Mouse (Mus musculus) midbrain, embryonic 15.5 days (tissue): Measurements from ENCODE around the gene Rprd2. TPM values are rescaled to one million over a fixed set of nuclear protein-coding genes. Genes with fewer than 3 reads are reported as not detected.
"Not testable (repeated sequence)": the region's sequence is repeated elsewhere in the genome, so short reads cannot be mapped to it uniquely, and the experiment has no call there.

Experiments used
- ATAC-seq: fragments of 200-750 bp; cut with Nextera tagmentation; replicated peaks from 2 replicates; pipeline ENCODE4 v1.8.0; 2017; ENCODE audit warnings: moderate TSS enrichment
- H3K27ac ChIP-seq: fragments of 300-500 bp; sonication (generic); 2 replicates; pipeline ENCODE4 v1.5.1; 2015; ENCODE audit warnings: mild to moderate bottlenecking, inconsistent platforms
- H3K27me3 ChIP-seq: fragments of 300-500 bp; sonication (generic); replicated peaks from 2 replicates; pipeline ENCODE4 v1.6.1; 2015; ENCODE audit warnings: inconsistent platforms
- H3K36me3 ChIP-seq: fragments of 300-500 bp; sonication (generic); replicated peaks from 2 replicates; pipeline ENCODE4 v1.6.1; 2015; ENCODE audit warnings: inconsistent platforms
- H3K4me1 ChIP-seq: fragments of 300-500 bp; sonication (generic); 2 replicates; pipeline ENCODE4 v1.6.1; 2015; ENCODE audit warnings: inconsistent platforms
- H3K4me2 ChIP-seq: fragments of 300-500 bp; sonication (generic); 2 replicates; pipeline ENCODE4 v1.6.1; 2015; ENCODE audit warnings: inconsistent platforms, mild to moderate bottlenecking, moderate library complexity
- H3K4me3 ChIP-seq: fragments of 300-500 bp; sonication (generic); 2 replicates; pipeline ENCODE4 v1.5.1; 2015; ENCODE audit warnings: mild to moderate bottlenecking, inconsistent platforms
- H3K9ac ChIP-seq: fragments of 300-500 bp; sonication (generic); 2 replicates; pipeline ENCODE4 v1.6.1; 2015; ENCODE audit warnings: mild to moderate bottlenecking, inconsistent platforms
- H3K9me3 ChIP-seq: fragments of 300-500 bp; sonication (generic); 2 replicates; pipeline ENCODE4 v1.6.1; 2016; ENCODE audit warnings: inconsistent platforms
- WGBS: fragments of 180-500 bp; shearing (Covaris S2); methylation state at CpG from one replicate; pipeline ENCODE4 v1.1.7; 2015; ENCODE audit warnings: mixed read lengths; 5-methylcytosine and 5-hydroxymethylcytosine counted together
- polyA plus RNA-seq: library from polyadenylated mRNA; unstranded; fragments of >200 nt; fragmentation: Nextera tagmentation; extraction: Ambion mirVana; gene quantifications from 2 replicates; pipeline ENCODE4 v1.2.1, GENCODE M21; 2015

Rprd2 gene
- polyA plus RNA-seq, 1 experiment from 2014 or later, result 25.2 TPM

- Histone ChIP-seq H3K36me3 (0 out of 2 replicates have a peak, but pooled peaks cover 6% of the 10 kb centered on the region), H3K4me2 (no peak overlapping the region), H3K9me3 (no peaks in the 10 kb centered on the region), H3K27ac (no peak overlapping the region), H3K27me3 (no peaks in the 10 kb centered on the region), H3K4me1 (no peaks in the 10 kb centered on the region), H3K4me3 (no peak overlapping the region), H3K9ac (no peak overlapping the region)
- WGBS, result 67% methylated on average over 2 of the region's 2 CpGs
- ATAC-seq, result no peak
These were observed 10.3 kb downstream of the Rprd2 start for GRCm38 (mm10) chr3:95808384-95808783.

DNA sequence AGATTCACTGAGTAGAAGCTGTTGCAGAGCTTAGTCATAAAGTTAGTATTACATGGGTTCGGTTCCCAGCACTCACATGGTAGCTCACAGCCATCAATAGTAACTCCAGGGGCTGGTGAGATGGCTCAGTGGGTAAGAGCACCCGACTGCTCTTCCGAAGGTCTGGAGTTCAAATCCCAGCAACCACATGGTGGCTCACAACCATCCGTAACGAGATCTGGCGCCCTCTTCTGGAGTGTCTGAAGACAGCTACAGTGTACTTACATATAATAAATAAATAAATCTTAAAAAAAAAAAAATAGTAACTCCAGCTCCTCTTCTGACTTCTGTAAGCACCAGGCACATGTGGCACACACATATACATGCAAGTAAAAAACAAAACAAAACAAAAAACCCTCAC lies 11.0 kb downstream of the Rprd2 start:
- not testable (repeated sequence) for H3K27me3 ChIP-seq, ATAC-seq, H3K4me1 ChIP-seq, H3K9me3 ChIP-seq, H3K4me2 ChIP-seq, H3K9ac ChIP-seq, H3K4me3 ChIP-seq, H3K36me3 ChIP-seq, H3K27ac ChIP-seq
- 88% methylated on average over 6 of the region's 6 CpGs for WGBS

GRCm38 (mm10) chr3:95806677-95807076 lies 12.0 kb downstream of the Rprd2 start:
- no peaks in the 10 kb centered on the region for H3K9me3 ChIP-seq
- no peak overlapping the region for H3K27ac ChIP-seq
- no peak overlapping the region for H3K4me3 ChIP-seq
- H3K27me3 ChIP-seq, result no peaks in the 10 kb centered on the region
- 97% methylated on average over 1 of the region's 1 CpGs for WGBS
- no peak overlapping the region for H3K4me2 ChIP-seq
- H3K4me1 ChIP-seq, result no peaks in the 10 kb centered on the region
- ATAC-seq, result no peak
- H3K9ac ChIP-seq, result no peak overlapping the region
- 0 out of 2 replicates have a peak, but pooled peaks cover 6% of the 10 kb centered on the region for H3K36me3 ChIP-seq

DNA sequence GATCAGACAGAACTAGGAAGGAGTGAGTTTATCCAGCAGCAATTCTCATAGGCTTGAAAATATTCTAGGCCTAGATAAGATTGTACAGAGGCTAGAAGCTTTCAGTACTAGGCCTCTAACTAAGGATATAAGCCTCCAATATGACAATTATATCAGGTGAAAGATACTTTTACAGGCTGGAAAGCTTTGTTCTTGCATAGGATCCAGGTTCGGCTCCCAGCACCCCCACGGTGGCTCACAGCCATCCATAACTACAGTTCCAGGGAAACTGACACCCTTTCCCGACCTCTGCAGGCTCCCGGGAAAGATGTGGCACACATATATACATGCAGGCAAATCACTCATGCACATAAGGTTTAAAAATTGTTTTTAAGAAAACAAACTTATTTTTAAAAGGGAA lies 14.8 kb downstream of the Rprd2 start:
- Histone ChIP-seq H3K9me3 (no peaks in the 10 kb centered on the region), H3K4me3 (no peak overlapping the region), H3K36me3 (0 out of 2 replicates have a peak, but pooled peaks cover 6% of the 10 kb centered on the region), H3K9ac (no peak overlapping the region), H3K4me2 (no peak overlapping the region), H3K4me1 (no peaks in the 10 kb centered on the region), H3K27ac (no peak overlapping the region), H3K27me3 (no peaks in the 10 kb centered on the region)
- WGBS, result 96% methylated on average over 4 of the region's 4 CpGs
- ATAC-seq, result no peak

GRCm38 (mm10) chr3:95798756-95799155 lies 19.9 kb downstream of the Rprd2 start:
- Histone ChIP-seq H3K4me2 (no peak overlapping the region), H3K27ac (no peak overlapping the region), H3K9me3 (no peaks in the 10 kb centered on the region), H3K36me3 (no peaks in the 10 kb centered on the region), H3K4me3 (no peak overlapping the region), H3K4me1 (no peaks in the 10 kb centered on the region), H3K27me3 (no peaks in the 10 kb centered on the region), H3K9ac (no peak overlapping the region)
- 88% methylated on average over 4 of the region's 4 CpGs for WGBS
- ATAC-seq, result no peak

DNA sequence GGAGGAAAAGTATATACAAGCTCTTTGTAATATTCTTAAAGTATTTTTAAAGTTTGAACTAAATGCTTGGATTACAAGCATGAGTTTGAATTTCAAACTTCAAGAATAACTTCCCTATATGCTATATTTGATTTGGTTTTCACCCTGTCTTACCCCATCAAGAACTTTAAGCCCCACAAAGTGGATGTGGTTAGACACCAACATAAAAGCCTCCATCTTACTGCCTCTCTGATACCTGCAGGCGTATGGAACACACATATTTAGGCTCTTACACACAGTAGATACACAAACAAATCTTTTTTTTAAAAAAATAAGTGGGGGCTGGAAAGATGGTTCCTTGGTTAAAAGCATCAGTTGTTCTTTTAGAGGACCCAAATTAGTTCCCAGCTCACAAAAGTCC lies 24.4 kb downstream of the Rprd2 start:
- Histone ChIP-seq H3K36me3 (no peaks in the 10 kb centered on the region), H3K4me3 (no peak overlapping the region), H3K4me1 (no peaks in the 10 kb centered on the region), H3K4me2 (no peak overlapping the region), H3K9me3 (no peaks in the 10 kb centered on the region), H3K27ac (no peak overlapping the region), H3K27me3 (no peaks in the 10 kb centered on the region), H3K9ac (no peak overlapping the region)
- ATAC-seq, result no peak
- WGBS, result 84% methylated on average over 1 of the region's 1 CpGs

DNA sequence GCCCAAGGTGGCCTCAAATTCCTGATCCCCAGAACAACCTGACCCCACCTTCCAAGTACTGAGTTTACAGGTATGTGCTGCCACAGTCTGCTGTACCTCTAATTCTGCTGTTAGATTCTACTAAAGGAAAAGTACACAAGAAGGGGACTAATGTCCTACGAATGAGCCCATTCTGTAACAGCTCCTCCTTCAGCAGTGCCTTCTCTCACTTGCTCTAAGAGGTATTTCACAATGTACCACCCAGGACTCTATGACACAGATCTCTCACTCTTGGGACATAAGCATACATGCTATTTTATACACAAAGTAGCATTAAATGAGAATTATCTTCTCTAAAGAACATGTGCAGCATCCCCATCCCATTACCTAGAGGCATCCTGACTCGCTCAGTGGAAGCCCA lies 25.0 kb downstream of the Rprd2 start:
- Histone ChIP-seq H3K4me3 (no peak overlapping the region), H3K4me2 (no peak overlapping the region), H3K27ac (no peak overlapping the region), H3K36me3 (no peaks in the 10 kb centered on the region), H3K4me1 (no peaks in the 10 kb centered on the region), H3K27me3 (no peaks in the 10 kb centered on the region), H3K9ac (no peak overlapping the region), H3K9me3 (no peaks in the 10 kb centered on the region)
- no peak for ATAC-seq
- WGBS, result 83% methylated on average over 2 of the region's 2 CpGs

DNA sequence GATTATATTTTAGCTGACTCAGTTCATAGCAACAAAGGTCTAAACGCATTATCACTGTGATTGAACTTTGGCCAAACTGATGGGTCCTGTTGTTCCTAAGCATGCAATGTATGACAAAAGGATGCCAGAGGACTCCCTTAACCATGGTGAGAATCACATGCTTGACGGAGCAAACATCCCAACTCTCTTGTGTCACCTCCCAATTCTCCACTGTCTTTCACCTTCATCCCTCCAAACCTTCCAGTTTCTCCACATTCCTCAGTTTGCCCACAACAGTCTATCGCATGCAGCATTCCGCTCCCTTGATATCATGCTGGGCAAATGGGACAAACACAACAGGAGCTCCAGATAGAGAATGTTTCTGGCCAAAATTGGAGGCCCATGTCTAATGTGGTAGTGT lies 33.2 kb downstream of the Rprd2 start:
- H3K4me2 ChIP-seq, result no peak overlapping the region
- no peak overlapping the region for H3K27ac ChIP-seq
- peaks cover 32% of the 10 kb centered on the region for H3K36me3 ChIP-seq
- no peak for ATAC-seq
- H3K4me3 ChIP-seq, result no peak overlapping the region
- no peaks in the 10 kb centered on the region for H3K4me1 ChIP-seq
- no peak overlapping the region for H3K9ac ChIP-seq
- 94% methylated on average over 4 of the region's 4 CpGs for WGBS
- no peaks in the 10 kb centered on the region for H3K9me3 ChIP-seq
- H3K27me3 ChIP-seq, result no peaks in the 10 kb centered on the region

DNA sequence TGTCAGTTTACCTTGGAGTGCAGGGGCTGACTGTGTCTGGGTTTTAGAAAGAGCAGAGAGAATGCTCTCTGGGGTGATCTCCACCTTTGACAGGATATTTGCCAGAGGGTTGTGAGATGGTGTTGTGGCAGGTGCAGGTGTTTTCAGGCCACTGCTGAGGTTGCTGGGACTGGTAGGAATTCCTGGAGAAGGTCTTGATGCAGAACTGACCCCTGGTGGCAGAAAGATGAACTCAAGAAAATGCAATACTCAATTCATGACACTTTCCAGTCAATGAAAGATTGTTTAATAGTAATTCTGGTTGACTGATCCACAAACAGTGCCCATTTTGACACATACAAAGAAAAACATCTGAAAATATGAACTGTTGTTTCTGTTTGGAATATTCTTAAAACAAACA lies 46.7 kb downstream of the Rprd2 start:
- peaks cover 32% of the 10 kb centered on the region for H3K36me3 ChIP-seq

DNA sequence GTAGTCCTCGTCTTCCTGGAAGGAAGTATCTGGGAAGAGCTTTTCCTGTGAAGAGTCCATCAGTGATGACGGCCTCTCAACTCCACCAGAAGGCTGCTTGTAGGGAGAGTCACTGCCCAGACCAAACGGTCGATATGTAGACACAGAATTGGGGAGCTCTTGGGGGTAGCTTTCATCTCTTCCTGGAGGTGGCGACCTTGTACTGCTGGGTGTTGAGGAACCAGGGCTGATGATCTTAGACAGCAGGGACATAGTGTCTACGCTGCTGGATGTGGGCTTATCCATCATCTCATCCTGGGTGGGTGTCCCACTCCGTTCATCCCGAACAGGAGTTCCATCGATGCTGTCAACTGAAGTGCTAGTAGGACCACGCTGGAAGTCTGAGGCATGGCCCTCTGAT lies 53.1 kb downstream of the Rprd2 start:
- Histone ChIP-seq H3K27me3 (no peaks in the 10 kb centered on the region), H3K9me3 (no peaks in the 10 kb centered on the region), H3K4me1 (no peaks in the 10 kb centered on the region), H3K36me3 (peaks cover 34% of the 10 kb centered on the region), H3K4me2 (no peak overlapping the region), H3K27ac (no peak overlapping the region), H3K9ac (no peak overlapping the region), H3K4me3 (no peak overlapping the region)
- WGBS, result 91% methylated on average over 10 of the region's 10 CpGs
- ATAC-seq, result no peak

More for the DNA sequence above, 46.7 kb downstream of the Rprd2 start:
- ATAC-seq, result no peak
- H3K9me3 ChIP-seq, result no peaks in the 10 kb centered on the region
- H3K27me3 ChIP-seq, result no peaks in the 10 kb centered on the region
- H3K4me2 ChIP-seq, result no peak overlapping the region
- H3K4me1 ChIP-seq, result no peaks in the 10 kb centered on the region
- H3K27ac ChIP-seq, result no peak overlapping the region
- no peak overlapping the region for H3K4me3 ChIP-seq
- H3K9ac ChIP-seq, result no peak overlapping the region

DNA sequence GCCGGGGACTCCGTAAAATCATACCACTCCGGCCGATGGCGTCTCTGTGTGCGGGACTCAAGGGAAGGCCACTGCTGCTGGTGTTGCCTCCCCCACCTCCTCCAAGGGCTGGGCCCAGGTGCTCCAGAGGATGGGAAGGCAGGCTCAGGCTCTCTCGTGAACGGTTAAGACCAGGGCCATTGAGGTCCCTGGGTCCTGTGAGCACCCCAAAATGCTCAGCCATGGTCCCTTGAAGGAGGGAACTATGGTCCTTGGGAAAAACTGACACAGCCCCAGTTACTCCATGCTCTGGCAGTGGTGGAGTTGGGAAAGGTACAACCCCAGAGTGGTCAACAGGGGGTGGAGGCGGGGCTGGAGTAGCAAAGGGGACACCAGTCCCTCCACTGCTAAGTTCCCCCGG lies 54.9 kb downstream of the Rprd2 start:
- H3K36me3 ChIP-seq, result peaks cover 34% of the 10 kb centered on the region
- H3K4me1 ChIP-seq, result no peaks in the 10 kb centered on the region
- no peak overlapping the region for H3K27ac ChIP-seq
- 73% methylated on average over 10 of the region's 10 CpGs for WGBS
- no peak overlapping the region for H3K9ac ChIP-seq
- no peaks in the 10 kb centered on the region for H3K27me3 ChIP-seq
- H3K4me3 ChIP-seq, result no peak overlapping the region
- no peaks in the 10 kb centered on the region for H3K9me3 ChIP-seq
- no peak overlapping the region for H3K4me2 ChIP-seq
- no peak for ATAC-seq

GRCm38 (mm10) chr3:95762961-95763360 lies 55.7 kb downstream of the Rprd2 start:
- Histone ChIP-seq H3K36me3 (peaks cover 28% of the 10 kb centered on the region), H3K27me3 (no peaks in the 10 kb centered on the region), H3K4me3 (no peak overlapping the region), H3K4me1 (no peaks in the 10 kb centered on the region), H3K27ac (no peak overlapping the region), H3K9ac (no peak overlapping the region), H3K4me2 (no peak overlapping the region), H3K9me3 (no peaks in the 10 kb centered on the region)
- ATAC-seq, result no peak
- WGBS, result 45% methylated on average over 6 of the region's 6 CpGs

DNA sequence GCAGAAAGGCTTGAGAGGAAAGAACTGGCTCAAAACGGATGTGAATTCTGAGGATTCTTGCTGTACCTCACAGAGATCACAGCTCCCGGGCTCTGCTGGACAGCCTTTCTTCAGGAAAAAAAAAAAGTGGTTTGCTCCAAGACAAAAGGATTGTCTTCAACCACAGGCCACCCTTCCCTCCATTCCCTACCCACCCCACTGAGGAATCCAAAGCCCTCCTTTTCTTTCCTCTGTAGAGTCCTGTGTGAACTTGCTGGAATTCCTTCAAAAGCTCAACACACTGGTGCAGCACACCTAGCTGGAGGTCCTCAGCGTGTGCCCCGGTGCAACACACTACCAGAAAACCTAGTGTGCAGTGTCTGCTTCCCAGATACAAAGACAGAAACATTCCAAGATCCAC lies 56.9 kb downstream of the Rprd2 start:
- WGBS, result 65% methylated on average over 4 of the region's 4 CpGs
- no peak overlapping the region for H3K4me2 ChIP-seq
- no peak overlapping the region for H3K4me3 ChIP-seq
- no peaks in the 10 kb centered on the region for H3K4me1 ChIP-seq
- no peaks in the 10 kb centered on the region for H3K9me3 ChIP-seq
- H3K36me3 ChIP-seq, result peaks cover 28% of the 10 kb centered on the region
- ATAC-seq, result no peak
- no peak overlapping the region for H3K9ac ChIP-seq
- no peak overlapping the region for H3K27ac ChIP-seq
- H3K27me3 ChIP-seq, result no peaks in the 10 kb centered on the region

GRCm38 (mm10) chr3:95760656-95761055 lies 58.0 kb downstream of the Rprd2 start:
- no peak overlapping the region for H3K9ac ChIP-seq
- no peak overlapping the region for H3K4me3 ChIP-seq
- peaks cover 21% of the 10 kb centered on the region for H3K36me3 ChIP-seq
- H3K4me2 ChIP-seq, result no peak overlapping the region
- H3K4me1 ChIP-seq, result no peaks in the 10 kb centered on the region
- no peak overlapping the region for H3K27ac ChIP-seq
- no peaks in the 10 kb centered on the region for H3K27me3 ChIP-seq
- ATAC-seq, result no peak
- H3K9me3 ChIP-seq, result no peaks in the 10 kb centered on the region
